Comparison of ENCODE assay signal across 10 mouse cellular contexts in the genomic region with DNA sequence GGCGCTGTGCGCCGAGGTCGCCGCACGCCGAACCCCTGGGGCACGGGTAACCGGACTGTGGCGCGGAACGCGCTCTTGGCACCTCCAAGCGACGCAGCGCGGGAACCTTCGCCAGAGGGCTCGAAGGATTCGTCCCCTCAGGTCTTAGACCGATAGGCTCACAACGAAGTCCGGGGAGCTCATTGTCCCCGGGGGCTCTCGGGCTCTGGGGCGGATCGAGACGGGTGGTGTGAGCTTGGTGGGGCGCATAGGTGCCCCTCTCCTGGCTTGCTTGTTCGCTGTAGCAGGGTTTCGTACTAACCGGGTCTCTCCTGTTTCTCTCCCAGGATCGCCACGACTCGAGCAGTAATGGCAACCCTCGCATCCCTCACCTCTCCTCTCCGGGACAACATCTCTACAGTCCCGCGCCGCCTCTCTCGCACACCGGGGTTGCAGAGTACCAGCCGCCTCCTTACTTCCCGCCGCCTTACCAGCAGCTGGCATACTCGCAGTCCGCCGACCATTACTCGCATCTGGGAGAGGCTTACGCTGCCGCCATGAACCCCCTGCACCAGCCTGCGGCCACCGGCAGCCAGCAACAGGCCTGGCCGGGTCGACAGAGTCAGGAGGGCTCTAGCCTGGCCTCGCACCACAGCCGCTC. TPM values are rescaled to one million over a fixed set of nuclear protein-coding genes. Genes with fewer than 3 reads are reported as not detected.
DNase-seq lines count a peak whose midpoint lies in the region; ATAC-seq and TF ChIP-seq lines count a peak whose summit lies in the region.
"Had no signal": no experiment of that assay in that cellular context is flagged by ENCODE, and none has a peak within 500 bp of the region (broad histone marks: within the 10 kb centered on the region; RNA-seq: fewer than 3 reads in every experiment).

No protein-coding gene starts in this region.

- no peak overlapping the region for H3K27ac ChIP-seq in heart, embryonic 13.5 days (replicated peaks)
- peak overlapping the region; percentile 84 for H3K27ac ChIP-seq in embryonic facial prominence, embryonic 15.5 days (replicated peaks)
- H3K27ac ChIP-seq in limb, embryonic 12.5 days, result no peak overlapping the region

- no peak for TF ChIP-seq CTCF in E14TG2a.4 (conservative IDR thresholded peaks at IDR 0.05; ENCODE audit: low read length)

- H3K9me3 ChIP-seq in heart, embryonic 13.5 days, result no peaks in the 10 kb centered on the region
- no peaks in the 10 kb centered on the region for H3K9me3 ChIP-seq in E14TG2a.4 (ENCODE audit: low read length)
- H3K9me3 ChIP-seq in embryonic facial prominence, embryonic 15.5 days (replicated peaks), result no peaks in the 10 kb centered on the region
- H3K9me3 ChIP-seq in limb, embryonic 12.5 days, result no peaks in the 10 kb centered on the region

- peaks cover 98% of the 10 kb centered on the region for H3K27me3 ChIP-seq in heart, embryonic 13.5 days (replicated peaks)
- peaks cover 48% of the 10 kb centered on the region for H3K27me3 ChIP-seq in E14TG2a.4 (ENCODE audit: insufficient read depth, low read length)
- peaks cover 74% of the 10 kb centered on the region for H3K27me3 ChIP-seq in embryonic facial prominence, embryonic 15.5 days
- peaks cover 85% of the 10 kb centered on the region for H3K27me3 ChIP-seq in limb, embryonic 12.5 days

- H3K4me2 ChIP-seq in heart, embryonic 13.5 days, result peak overlapping the region; percentile 70
- peak overlapping the region; percentile 78 for H3K4me2 ChIP-seq in embryonic facial prominence, embryonic 15.5 days (replicated peaks)
- peak overlapping the region; percentile 82 for H3K4me2 ChIP-seq in limb, embryonic 12.5 days

- no peaks in the 10 kb centered on the region for H3K36me3 ChIP-seq in heart, embryonic 13.5 days
- peaks cover 46% of the 10 kb centered on the region for H3K36me3 ChIP-seq in E14TG2a.4 (ENCODE audit: insufficient read depth, low read length)
- H3K36me3 ChIP-seq in embryonic facial prominence, embryonic 15.5 days, result no peaks in the 10 kb centered on the region
- H3K36me3 ChIP-seq in limb, embryonic 12.5 days, result no peaks in the 10 kb centered on the region

- 0 out of 2 replicates have a peak overlapping the region, but pooled peaks have one; percentile 7 for H3K9ac ChIP-seq in heart, embryonic 13.5 days
- peak overlapping the region; percentile 26 for H3K9ac ChIP-seq in embryonic facial prominence, embryonic 15.5 days
- peak overlapping the region; percentile 53; the same call in 1 of the 2 replicates for H3K9ac ChIP-seq in limb, embryonic 12.5 days (replicated peaks)

- under 1% methylated on average over 57 of the region's 57 CpGs for WGBS in heart, embryonic 13.5 days
- WGBS in embryonic facial prominence, embryonic 15.5 days, result under 1% methylated on average over 57 of the region's 57 CpGs
- under 1% methylated on average over 57 of the region's 57 CpGs for WGBS in limb, embryonic 12.5 days

- no peak for DNase-seq in heart, postnatal 4 days
- no peak for DNase-seq in adrenal gland, adult 8-10 months
- no peak for DNase-seq in left cerebral cortex, adult 18-20 months (ENCODE audit: low spot score in 2 of 2)
- no peak for DNase-seq in spleen, adult 12 weeks (ENCODE audit: low spot score)

- peak overlapping the region; percentile 46 for H3K4me3 ChIP-seq in heart, embryonic 13.5 days
- peak overlapping the region; percentile 88 for H3K4me3 ChIP-seq in E14TG2a.4 (replicated peaks; ENCODE audit: low read length)
- H3K4me3 ChIP-seq in embryonic facial prominence, embryonic 15.5 days (replicated peaks), result peak overlapping the region; percentile 53
- peak overlapping the region; percentile 47 for H3K4me3 ChIP-seq in limb, embryonic 12.5 days (replicated peaks)

- H3K4me1 ChIP-seq in heart, embryonic 13.5 days, result peaks cover 45% of the 10 kb centered on the region
- peaks cover 72% of the 10 kb centered on the region for H3K4me1 ChIP-seq in E14TG2a.4 (replicated peaks; ENCODE audit: low read depth, low read length)
- peaks cover 55% of the 10 kb centered on the region for H3K4me1 ChIP-seq in embryonic facial prominence, embryonic 15.5 days
- peaks cover 68% of the 10 kb centered on the region for H3K4me1 ChIP-seq in limb, embryonic 12.5 days (replicated peaks)

- no peak for ATAC-seq in heart, embryonic 13.5 days (ENCODE audit: extremely low read depth, insufficient number of reproducible peaks, low FRiP score, low TSS enrichment)
- no peak for ATAC-seq in embryonic facial prominence, embryonic 15.5 days (ENCODE audit: insufficient number of reproducible peaks, low FRiP score, low TSS enrichment, low read depth)
- ATAC-seq in limb, embryonic 12.5 days (ENCODE audit: insufficient number of reproducible peaks, insufficient read depth, low FRiP score, low TSS enrichment, low read depth), result no peak

RNA-seq across cellular contexts. Expression of gene Tfap2c, which starts 1.8 kb away (rescaled TPM):
- 0.05 and 0.09 TPM in 2 replicates for polyA plus RNA-seq in heart, embryonic 13.5 days (2015; fragmentation: Nextera tagmentation; extraction: Ambion mirVana)
- total RNA-seq in heart, postnatal 4 days (2021), result not detected
- polyA plus RNA-seq in embryonic facial prominence, embryonic 15.5 days (2015; fragmentation: Nextera tagmentation; extraction: Ambion mirVana), result 25.9 and 27.1 TPM in 2 replicates
- polyA plus RNA-seq in limb, embryonic 12.5 days (2016; fragmentation: Nextera tagmentation; extraction: Ambion mirVana), result 4.4 and 4.5 TPM in 2 replicates
- total RNA-seq in adrenal gland, adult 8-10 months (2022), result not detected
- total RNA-seq in left cerebral cortex, adult 18-20 months (2021), result under 1 TPM in 1 of 2 experiments, not detected in 1; 0.16 TPM
- total RNA-seq: CH12.LX; common myeloid progenitor, adult 5-6 weeks had no signal
